Mouse (Mus musculus): Measurements from ENCODE around the gene Mlst8.

- TF ChIP-seq CTCF (IDR thresholded peaks at IDR 0.05; ENCODE audit: extremely low read depth, insufficient read length, insufficient replicate concordance, low read depth, low read length) (no peak), POLR2A (IDR thresholded peaks at IDR 0.05; ENCODE audit: low read depth, low read length) (no peak)
These were observed 28.3 kb upstream of the Mlst8 start for GRCm38 (mm10) chr17:24507129-24507664.
